Mouse (Mus musculus): ENCODE measurements around the gene Irf5. TPM values are rescaled to one million over a fixed set of nuclear protein-coding genes. Genes with fewer than 3 reads are reported as not detected.
"Not testable (repeated sequence)": the region's sequence is repeated elsewhere in the genome, so short reads cannot be mapped to it uniquely, and the experiment has no call there.

The Irf5 gene
- total RNA-seq, 2 experiments from 2014 or later: 133 to 243 TPM

DNA sequence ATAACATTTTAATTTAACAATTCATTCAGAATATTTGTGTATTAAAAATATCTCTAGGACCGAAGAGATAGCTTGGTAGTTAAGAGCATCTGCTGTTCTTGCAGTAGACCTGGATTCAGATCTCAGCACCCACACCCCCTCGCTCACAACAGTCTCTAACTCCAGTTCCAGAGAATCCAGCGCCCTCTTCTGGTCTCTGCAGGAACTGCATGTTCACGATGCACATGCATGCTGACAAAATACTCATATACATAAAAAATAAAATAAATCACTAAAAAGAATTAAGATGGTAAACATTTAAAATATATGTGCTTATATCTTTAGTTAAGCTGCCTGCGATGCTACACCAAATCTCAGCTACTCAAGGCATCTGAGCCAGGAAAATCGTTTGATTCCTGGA, 1.2 kb upstream of the Irf5 start:
- ATAC-seq (ENCODE audit: poor library complexity, severe bottlenecking): no peak

DNA sequence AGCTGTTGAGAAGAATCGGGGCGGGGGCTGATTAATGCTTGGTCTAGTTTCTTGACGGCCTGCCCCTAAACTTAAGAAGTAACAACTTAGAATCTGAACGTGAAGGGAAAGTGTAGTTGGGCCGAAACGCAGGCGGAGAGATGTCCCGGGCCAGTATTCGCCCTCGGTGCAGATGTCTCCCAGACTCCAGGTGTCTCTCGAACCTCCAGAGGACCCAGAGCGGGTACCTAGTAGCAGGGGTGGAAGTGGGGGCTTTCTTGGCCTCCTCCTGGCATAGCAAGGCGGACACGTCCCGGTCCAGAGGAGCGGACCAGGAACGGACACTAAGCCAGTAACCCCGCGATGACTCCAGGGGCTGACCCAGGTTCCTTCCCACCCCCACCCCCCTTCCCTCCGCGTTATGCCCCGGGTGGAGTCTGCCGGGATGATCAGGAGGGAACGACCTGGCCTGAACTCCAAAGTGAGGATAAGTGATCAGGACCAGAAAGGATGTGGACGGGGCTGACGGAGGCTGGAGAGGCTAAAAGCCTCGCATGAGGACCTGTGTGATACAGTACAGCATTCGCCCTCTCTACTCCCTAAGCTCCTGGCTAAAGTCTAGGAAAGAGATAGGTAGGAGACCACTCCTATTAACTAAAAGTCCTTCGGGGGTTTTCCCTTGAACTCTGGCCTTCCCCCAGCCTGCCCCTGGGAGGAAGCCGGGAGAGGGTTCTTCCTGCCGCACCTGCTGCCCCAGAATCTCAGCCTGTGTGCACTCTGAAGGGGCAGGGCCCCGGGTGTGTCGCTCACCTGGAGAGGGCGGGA, 1.1 kb downstream of the Irf5 start:
- no peak for ATAC-seq (ENCODE audit: poor library complexity, severe bottlenecking)

DNA sequence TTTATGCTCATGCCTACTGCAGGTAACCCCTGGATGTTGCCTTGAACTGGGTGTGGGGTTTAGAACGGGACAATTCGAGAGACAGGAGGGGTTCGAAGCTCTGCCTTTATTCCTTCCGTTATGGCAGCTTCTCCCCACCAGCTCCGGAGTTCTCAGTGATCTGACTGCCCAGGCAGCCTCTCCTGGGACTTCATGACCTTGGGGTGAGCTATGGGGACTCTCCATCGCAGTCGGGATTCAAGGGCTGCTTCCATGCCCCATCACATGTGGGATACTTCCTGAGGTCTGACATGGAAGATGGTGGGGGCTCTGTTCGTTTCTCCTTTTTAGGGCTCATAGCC, 1.7 kb downstream of the Irf5 start:
- no peak for ATAC-seq (ENCODE audit: poor library complexity, severe bottlenecking)

GRCm38 (mm10) chr6:29528561-29529443, 2.4 kb downstream of the Irf5 start:
- ATAC-seq (ENCODE audit: poor library complexity, severe bottlenecking): peak; percentile 71

DNA sequence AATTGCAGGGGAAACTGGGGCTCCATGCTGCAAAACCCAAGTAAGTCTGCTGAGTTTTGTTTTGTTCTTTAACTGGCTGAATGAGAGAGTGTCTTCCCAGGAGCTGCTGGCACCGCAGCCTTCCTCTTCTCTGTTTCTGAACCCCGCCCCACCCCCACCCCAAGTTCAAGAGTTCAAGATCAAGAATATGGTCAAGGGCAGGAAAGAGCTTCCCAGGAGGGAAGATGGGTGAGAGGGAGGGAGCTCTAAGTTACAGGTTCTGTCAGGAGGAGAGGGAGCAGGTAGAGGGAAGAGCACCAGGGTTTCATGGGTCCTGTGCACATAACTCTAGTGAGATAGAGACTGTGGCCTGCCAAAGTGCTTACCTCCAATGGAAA, 3.0 kb downstream of the Irf5 start:
- 0 out of 2 replicates have a peak, but pooled peaks have one; percentile 12 for ATAC-seq (ENCODE audit: poor library complexity, severe bottlenecking)

- ATAC-seq (ENCODE audit: poor library complexity, severe bottlenecking): no peak
These were observed 3.6 kb downstream of the Irf5 start for GRCm38 (mm10) chr6:29530050-29530449.

- ATAC-seq (ENCODE audit: poor library complexity, severe bottlenecking): no peak
These were observed 8.9 kb downstream of the Irf5 start for GRCm38 (mm10) chr6:29535316-29535715.

GRCm38 (mm10) chr6:29536651-29537193, 10.3 kb downstream of the Irf5 start:
- peak; percentile 73 for ATAC-seq (ENCODE audit: poor library complexity, severe bottlenecking)

DNA sequence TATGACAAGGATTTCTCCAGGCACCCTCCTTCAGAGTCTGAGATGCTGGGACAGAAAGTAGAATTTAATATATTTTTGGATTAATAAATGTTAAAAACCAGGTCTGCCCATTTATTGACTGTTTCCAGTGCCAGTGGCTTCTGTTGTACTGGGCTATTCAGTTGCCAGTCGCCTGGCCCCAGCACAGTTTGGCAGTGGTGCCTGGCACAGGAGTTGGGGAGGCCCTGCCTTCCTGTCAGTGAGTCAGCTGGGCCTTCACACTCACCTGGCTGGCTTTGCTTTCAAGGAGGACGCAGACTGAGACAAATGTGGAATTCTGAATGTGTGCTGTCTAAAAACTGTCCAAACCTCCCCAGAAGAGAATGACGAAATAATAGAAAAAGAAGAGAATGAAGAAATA, 10.8 kb downstream of the Irf5 start:
- no peak for ATAC-seq (ENCODE audit: poor library complexity, severe bottlenecking)

DNA sequence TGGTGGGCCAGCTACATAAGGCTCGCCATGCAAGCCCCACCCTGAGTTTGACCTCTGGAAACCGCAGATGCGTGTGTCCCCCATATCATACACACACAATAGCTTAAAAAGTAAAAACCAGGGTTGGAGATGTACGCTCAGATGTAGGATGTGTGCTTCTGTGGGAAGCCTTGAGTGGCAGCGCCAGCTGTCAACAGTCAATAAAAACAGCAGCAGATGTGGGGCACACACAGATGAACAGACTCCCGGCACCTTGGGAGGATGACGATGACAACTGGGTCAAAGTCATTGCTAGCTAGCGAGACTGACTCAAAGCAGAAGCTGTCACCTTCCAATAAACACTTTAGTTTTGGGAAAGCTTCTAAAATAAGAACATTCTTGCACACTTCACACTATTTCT, 13.1 kb downstream of the Irf5 start:
- no peak for ATAC-seq (ENCODE audit: poor library complexity, severe bottlenecking)

DNA sequence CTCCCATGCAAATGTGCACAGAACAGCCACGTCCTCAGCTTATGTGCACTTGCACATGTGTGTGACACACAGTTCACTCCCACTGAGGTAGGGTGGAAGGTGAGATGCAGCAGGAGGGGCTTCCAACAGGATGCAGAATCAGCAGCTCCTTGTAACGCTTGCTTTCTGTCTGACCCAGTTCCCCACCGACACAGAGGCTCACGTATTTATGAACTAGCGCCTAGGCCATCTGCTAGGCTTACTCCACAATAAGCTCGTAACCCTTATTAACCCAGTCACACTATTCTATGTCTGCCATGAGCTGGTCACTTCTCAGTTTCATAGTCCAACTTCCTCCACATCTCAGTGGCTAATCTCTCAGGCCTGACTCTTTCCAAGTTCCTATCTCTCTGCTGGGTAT, 13.8 kb downstream of the Irf5 start:
- ATAC-seq (ENCODE audit: poor library complexity, severe bottlenecking): no peak; the same call in 1 of the 2 replicates

DNA sequence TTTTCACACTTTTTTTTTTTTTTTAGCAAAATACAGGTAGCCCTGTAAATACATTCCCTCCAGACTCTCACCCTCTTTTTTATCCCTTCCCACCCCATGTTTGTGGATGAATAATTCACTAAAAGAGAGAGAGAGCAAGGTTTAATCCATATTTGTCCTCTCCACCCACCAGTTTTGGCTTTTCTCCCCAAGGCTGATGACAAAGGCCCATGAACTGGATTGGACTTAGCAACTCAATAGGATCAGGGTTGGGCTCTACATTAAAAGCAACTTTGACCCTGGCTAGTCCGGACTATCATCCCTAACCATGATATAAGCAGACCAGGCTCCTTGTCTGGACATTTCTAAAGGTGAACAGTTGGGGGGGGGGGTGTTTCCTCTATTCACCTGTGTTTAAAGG, 14.5 kb downstream of the Irf5 start:
- no peak for ATAC-seq (ENCODE audit: poor library complexity, severe bottlenecking)

- ATAC-seq (ENCODE audit: poor library complexity, severe bottlenecking): no peak
These were observed 19.2 kb downstream of the Irf5 start for GRCm38 (mm10) chr6:29545611-29546010.

GRCm38 (mm10) chr6:29547582-29547981, 21.2 kb downstream of the Irf5 start:
- ATAC-seq (ENCODE audit: poor library complexity, severe bottlenecking): no peak

DNA sequence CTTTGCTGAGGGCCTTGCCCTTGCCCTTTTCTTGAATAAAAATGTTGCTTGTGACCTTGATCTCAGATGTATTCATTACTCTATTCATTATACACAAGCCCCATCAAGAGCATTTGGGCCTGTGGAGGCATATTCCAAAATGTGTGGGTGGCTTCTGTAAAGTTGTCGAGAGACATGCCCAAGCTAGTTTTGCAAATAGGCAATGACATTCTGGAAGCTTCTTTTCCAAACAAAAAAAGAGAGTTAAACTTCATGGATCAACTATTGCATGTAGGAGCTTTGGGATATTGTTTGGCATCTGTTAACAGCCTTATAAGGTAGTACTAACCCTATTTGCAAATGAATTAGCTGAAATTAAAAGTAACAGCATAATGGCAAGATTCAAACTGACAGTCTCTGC, 21.7 kb downstream of the Irf5 start:
- ATAC-seq (ENCODE audit: poor library complexity, severe bottlenecking): no peak

- no peak for ATAC-seq (ENCODE audit: poor library complexity, severe bottlenecking)
These were observed 26.1 kb downstream of the Irf5 start for GRCm38 (mm10) chr6:29552526-29552925.

DNA sequence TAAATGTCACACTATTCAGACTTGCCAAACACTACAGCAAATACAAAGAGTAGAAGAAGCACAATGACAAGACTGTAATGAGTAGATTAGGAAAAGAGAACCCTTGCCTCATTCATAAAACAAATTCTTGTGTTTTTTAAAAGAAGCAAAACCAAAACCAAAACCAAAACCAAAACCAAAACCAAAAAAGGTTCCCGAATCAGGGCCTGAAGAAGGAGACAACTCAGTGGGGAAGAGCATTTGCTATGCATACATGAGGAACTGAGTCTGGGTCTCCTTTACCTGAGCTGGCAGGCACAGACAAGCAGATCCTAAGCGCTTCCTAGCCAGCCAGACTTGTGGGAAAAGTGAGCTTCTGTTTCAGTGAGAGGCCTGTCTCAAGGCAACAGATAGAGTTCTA, 30.7 kb downstream of the Irf5 start:
- ATAC-seq (ENCODE audit: poor library complexity, severe bottlenecking): no peak

DNA sequence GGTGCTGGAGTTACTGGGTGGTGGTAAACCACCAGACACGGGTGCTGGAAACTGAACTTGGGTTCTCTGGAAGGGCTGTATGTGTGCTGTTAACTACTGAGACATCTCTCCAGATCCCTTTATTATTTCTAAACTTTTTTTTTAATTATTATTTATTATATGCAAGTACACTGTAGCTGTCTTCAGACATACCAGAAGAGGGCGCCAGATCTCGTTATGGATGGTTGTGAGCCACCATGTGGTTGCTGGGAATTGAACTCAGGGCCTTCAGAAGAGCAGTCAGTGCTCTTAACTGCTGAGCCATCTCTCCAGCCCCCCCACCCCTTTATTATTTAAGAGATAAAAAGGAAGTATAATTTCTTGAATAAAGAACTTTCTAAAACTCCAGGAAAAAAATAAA, 50.0 kb downstream of the Irf5 start:
- not testable (repeated sequence) for ATAC-seq (ENCODE audit: poor library complexity, severe bottlenecking)

- ATAC-seq (ENCODE audit: poor library complexity, severe bottlenecking): no peak
These were observed 54.3 kb downstream of the Irf5 start for GRCm38 (mm10) chr6:29580770-29581169.

GRCm38 (mm10) chr6:29581202-29581601, 54.8 kb downstream of the Irf5 start:
- no peak for ATAC-seq (ENCODE audit: poor library complexity, severe bottlenecking)
